Mouse (Mus musculus) C2C12 (cell line): Measurements from ENCODE around the gene Mrm2. TPM values are rescaled to one million over a fixed set of nuclear protein-coding genes. Genes with fewer than 3 reads are reported as not detected.

Experiments used
- H3K27me3 ChIP-seq: one replicate; pipeline ENCODE4 v1.6.1; 2011; ENCODE audit not compliant: control insufficient read depth, insufficient read depth, insufficient read length
- H3K36me3 ChIP-seq: one replicate; pipeline ENCODE4 v1.6.1; 2011; ENCODE audit not compliant: control insufficient read depth, insufficient read depth
- H3K4me3 ChIP-seq: one replicate; pipeline ENCODE4 v1.5.1; 2011; ENCODE audit warnings: mild to moderate bottlenecking, control low read depth; ENCODE audit not compliant: poor library complexity, insufficient read depth, severe bottlenecking
- H3K79me2 ChIP-seq: one replicate; pipeline ENCODE4 v1.6.1; 2011; ENCODE audit not compliant: control insufficient read depth, insufficient read depth
- H3K79me3 ChIP-seq: one replicate; pipeline ENCODE4 v1.6.1; 2011; ENCODE audit warnings: low read depth, control low read depth
- H3ac ChIP-seq: one replicate; pipeline ENCODE3; 2011; ENCODE audit warnings: low read depth; ENCODE audit not compliant: control insufficient read depth, insufficient read length
- CEBPB ChIP-seq: IDR thresholded peaks from one replicate; pipeline ENCODE4 v1.6.1; 2011; ENCODE audit warnings: low read depth, mild to moderate bottlenecking, control low read depth, moderate library complexity
- CTCF ChIP-seq: IDR thresholded peaks from one replicate; pipeline ENCODE4 v1.5.1; 2011; ENCODE audit not compliant: control insufficient read depth, insufficient read depth, insufficient read length
- FOSL1 ChIP-seq: IDR thresholded peaks from one replicate; pipeline ENCODE4 v1.8.0; 2011; ENCODE audit warnings: mild to moderate bottlenecking, low read length; ENCODE audit not compliant: poor library complexity, insufficient read depth, severe bottlenecking
- MAX ChIP-seq: IDR thresholded peaks from one replicate; pipeline ENCODE4 v1.6.1; 2011; ENCODE audit warnings: mild to moderate bottlenecking, control low read depth
- MYOD1 ChIP-seq: IDR thresholded peaks from one replicate; pipeline ENCODE4 v1.6.1; 2011; ENCODE audit warnings: low read depth; ENCODE audit not compliant: control insufficient read depth, insufficient read length
- MYOG ChIP-seq: IDR thresholded peaks from one replicate; pipeline ENCODE4 v1.6.1; 2011; ENCODE audit not compliant: control insufficient read depth, insufficient read length; ENCODE audit errors: extremely low read depth
- USF1 ChIP-seq: IDR thresholded peaks from one replicate; pipeline ENCODE4 v1.6.1; 2011; ENCODE audit warnings: low read depth, mild to moderate bottlenecking, control low read depth, moderate library complexity
- polyA plus RNA-seq: library from polyadenylated mRNA; unstranded; fragments of >200 nt; fragmentation: generic; extraction: Trizol; gene quantifications from one replicate; pipeline ENCODE4 v1.2.1, GENCODE M21; 2012; ENCODE audit warnings: missing spikeins

Mrm2 gene
- polyA plus RNA-seq, 1 experiment: 11.1 TPM

- Histone ChIP-seq H3K4me3 (peak within 1 kb of the TSS; percentile 82), H3K27me3 (no peaks in the 10 kb centered on the region), H3K36me3 (no peaks in the 10 kb centered on the region), H3ac (peak within 1 kb of the TSS; percentile 95), H3K79me3 (peaks cover 40% of the 10 kb centered on the region), H3K79me2 (peaks cover 52% of the 10 kb centered on the region)
- TF ChIP-seq USF1 (no peak), MYOG (no peak), MYOD1 (no peak), CTCF (no peak), FOSL1 (no peak), MAX (no peak), CEBPB (no peak)
These were observed 10.5 kb downstream of the Mrm2 start, which contains the start of the genes Mad1l1 and Nudt1 for GRCm38 (mm10) chr5:140321042-140321755. Gene Mad1l1 (minus strand): TSS chr5:140321552. Gene Nudt1 (plus strand): TSS chr5:140321656.

DNA sequence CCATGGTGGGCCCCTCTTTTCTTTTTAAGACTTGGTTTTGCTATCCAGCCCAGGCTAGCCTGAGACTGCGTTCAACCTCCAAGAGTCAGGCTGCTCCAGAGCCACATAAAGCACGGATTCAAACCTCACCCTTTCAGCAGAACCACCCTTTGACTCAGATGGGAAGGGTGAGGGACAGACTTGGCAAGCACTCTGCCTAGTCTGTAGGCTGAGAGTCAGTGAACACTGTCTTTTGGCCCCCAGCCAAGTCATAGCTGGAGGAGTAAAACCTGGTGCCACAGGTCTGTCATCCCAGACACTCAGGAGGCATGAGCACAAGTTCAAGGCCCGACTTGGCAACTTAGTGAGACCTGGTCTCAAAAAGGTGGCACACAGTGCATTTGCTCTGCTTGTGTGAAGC lies 15.0 kb downstream of the Mrm2 start:
- Histone ChIP-seq H3K4me3 (no peak overlapping the region), H3K79me3 (peaks cover 40% of the 10 kb centered on the region), H3ac (no peak overlapping the region), H3K79me2 (peaks cover 64% of the 10 kb centered on the region), H3K36me3 (peaks cover 22% of the 10 kb centered on the region), H3K27me3 (no peaks in the 10 kb centered on the region)
- TF ChIP-seq CTCF (no peak), FOSL1 (no peak), CEBPB (no peak), MYOG (no peak), MYOD1 (no peak), USF1 (no peak), MAX (no peak)

DNA sequence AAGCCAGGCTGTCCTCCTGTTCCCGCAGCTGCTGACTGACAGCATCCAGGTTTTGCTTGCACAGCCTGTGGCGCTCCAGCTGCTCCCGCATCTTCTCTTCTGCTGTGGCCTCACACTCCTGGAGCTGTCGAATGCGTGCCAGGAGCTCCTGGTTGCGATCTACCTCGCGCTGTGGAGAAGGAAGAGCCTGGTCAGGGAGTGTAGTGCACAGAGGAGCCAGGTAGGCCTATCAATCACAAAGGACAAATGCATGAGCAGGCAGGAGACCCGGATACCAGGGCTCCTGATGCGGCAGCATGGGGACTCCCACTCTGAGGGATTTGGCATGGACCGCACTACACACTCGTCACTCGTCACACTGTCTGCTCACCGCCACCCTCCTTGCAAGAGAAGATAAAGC lies 24.1 kb downstream of the Mrm2 start:
- Histone ChIP-seq H3ac (no peak overlapping the region), H3K4me3 (no peak overlapping the region), H3K79me2 (no peaks in the 10 kb centered on the region), H3K79me3 (no peaks in the 10 kb centered on the region), H3K27me3 (no peaks in the 10 kb centered on the region), H3K36me3 (peaks cover 65% of the 10 kb centered on the region)
- TF ChIP-seq CEBPB: no peak
- TF ChIP-seq MYOD1: no peak
- no peak for TF ChIP-seq CTCF
- no peak for TF ChIP-seq MYOG
- TF ChIP-seq FOSL1: no peak
- no peak for TF ChIP-seq MAX
- no peak for TF ChIP-seq USF1

DNA sequence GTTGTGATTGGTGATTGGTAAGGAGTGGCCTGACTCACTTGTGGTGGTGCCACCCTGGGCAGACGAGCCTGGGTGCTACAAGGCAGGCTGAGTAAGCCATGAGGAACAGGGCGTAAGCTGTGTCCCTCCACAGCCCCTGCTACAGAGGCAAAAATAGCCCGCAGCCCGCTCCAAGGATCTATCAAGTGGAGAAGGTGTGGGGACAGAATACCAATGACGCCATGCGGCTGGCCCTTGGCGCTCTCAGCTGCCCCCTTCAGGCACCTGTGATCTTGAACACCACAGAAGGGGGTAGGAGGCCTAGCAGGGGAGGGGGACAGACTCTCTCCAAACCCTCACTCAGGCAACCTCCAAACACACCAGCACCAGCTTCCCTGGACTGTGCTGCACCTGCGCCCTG lies 25.7 kb downstream of the Mrm2 start:
- no peaks in the 10 kb centered on the region for H3K79me3 ChIP-seq
- no peak for TF ChIP-seq MAX
- no peak overlapping the region for H3ac ChIP-seq
- H3K79me2 ChIP-seq: no peaks in the 10 kb centered on the region
- no peak overlapping the region for H3K4me3 ChIP-seq
- no peaks in the 10 kb centered on the region for H3K27me3 ChIP-seq
- peaks cover 62% of the 10 kb centered on the region for H3K36me3 ChIP-seq

DNA sequence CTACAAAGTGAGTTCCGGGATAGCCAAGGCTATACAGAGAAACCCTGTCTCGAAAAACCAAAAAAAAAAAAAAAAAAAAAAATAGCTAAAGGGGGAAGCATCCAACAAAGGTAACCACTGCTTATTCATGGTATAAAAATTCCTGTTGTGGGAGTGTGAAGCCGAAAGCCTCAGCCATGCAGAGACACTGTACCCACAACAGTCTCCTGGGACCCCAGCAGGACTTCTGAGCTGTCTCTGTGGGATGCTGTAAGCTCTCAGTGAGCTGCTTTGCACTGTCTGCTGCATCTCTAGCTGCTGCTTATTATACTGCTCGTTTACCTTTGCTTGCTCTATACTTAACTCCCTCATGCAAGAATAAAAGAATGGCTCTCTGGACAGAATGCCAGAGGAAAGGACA lies 33.4 kb downstream of the Mrm2 start:
- H3K27me3 ChIP-seq: no peaks in the 10 kb centered on the region
- no peak overlapping the region for H3K4me3 ChIP-seq
- no peaks in the 10 kb centered on the region for H3K79me3 ChIP-seq
- H3K36me3 ChIP-seq: peaks cover 54% of the 10 kb centered on the region
- no peak overlapping the region for H3ac ChIP-seq
- H3K79me2 ChIP-seq: no peaks in the 10 kb centered on the region
- TF ChIP-seq MYOG (no peak), USF1 (no peak), FOSL1 (no peak), MAX (no peak), CEBPB (no peak), MYOD1 (no peak)

- Histone ChIP-seq H3K27me3 (no peaks in the 10 kb centered on the region), H3K4me3 (no peak overlapping the region), H3K36me3 (peaks cover 55% of the 10 kb centered on the region), H3ac (no peak overlapping the region), H3K79me3 (no peaks in the 10 kb centered on the region), H3K79me2 (no peaks in the 10 kb centered on the region)
- no peak for TF ChIP-seq FOSL1
- no peak for TF ChIP-seq USF1
- no peak for TF ChIP-seq CEBPB
- TF ChIP-seq MAX: no peak
- TF ChIP-seq MYOG: no peak
- peak; percentile 67 for TF ChIP-seq MYOD1
- peak; percentile 49 for TF ChIP-seq CTCF
These were observed 39.5 kb downstream of the Mrm2 start for GRCm38 (mm10) chr5:140292152-140292551.
